Mouse (Mus musculus) ovary, adult 10 weeks (tissue): Measurements from ENCODE around the gene Ssxb8. TPM values are rescaled to one million over a fixed set of nuclear protein-coding genes. Genes with fewer than 3 reads are reported as not detected.

Experiments used
- polyA plus RNA-seq: library from polyadenylated mRNA; stranded (reverse); fragments of 350-450 nt; fragmentation: Illumina TruSeq; extraction: RNeasy Lipid Tissue Mini Kit (QIAGEN cat#74804); gene quantifications from one replicate; pipeline ENCODE4 v1.2.3, GENCODE M21; 2014

Gene Ssxb8
- polyA plus RNA-seq: not detected

DNA sequence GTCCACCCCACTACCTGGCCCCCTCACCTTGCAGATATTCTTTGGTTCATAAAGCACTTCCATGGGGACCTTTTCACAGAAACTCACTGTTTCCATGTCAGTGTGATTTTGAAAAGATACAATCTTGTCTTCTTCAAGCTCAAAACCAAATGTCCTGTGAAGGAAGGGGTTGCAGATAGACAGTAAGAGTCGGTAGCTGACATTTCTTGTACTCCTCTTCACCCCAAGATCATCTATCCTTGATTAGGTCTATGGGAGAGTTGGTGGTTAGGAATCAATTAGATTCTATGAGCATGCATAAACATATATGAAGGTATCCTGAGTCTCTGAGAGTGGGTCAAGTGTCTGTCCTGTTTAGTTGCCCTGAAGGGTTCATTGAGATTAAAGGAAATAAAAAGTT, at the start of gene Ssxb8:
Gene Ssxb8, minus strand, starts transcription at position 101 of the 400 bp plus-strand sequence.

Other genes with a start within 250 kb of the Ssxb8 start
- gene Ssxb2, start 229.1 kb downstream of the Ssxb8 start, polyA plus RNA-seq: not detected
- gene Gm14459, start 165.9 kb downstream of the Ssxb8 start, polyA plus RNA-seq: not detected
- not detected for gene Ssxb6, start 142.6 kb downstream of the Ssxb8 start, polyA plus RNA-seq
- gene Ssxb3, start 99.0 kb downstream of the Ssxb8 start, polyA plus RNA-seq: not detected
- not detected for gene Ssx9, start 57.6 kb upstream of the Ssxb8 start, polyA plus RNA-seq
- gene Ssxb5, start 112.8 kb upstream of the Ssxb8 start, polyA plus RNA-seq: not detected
- gene Gm6592, start 153.2 kb upstream of the Ssxb8 start, polyA plus RNA-seq: not detected
- gene Gm5751, start 183.4 kb upstream of the Ssxb8 start, polyA plus RNA-seq: not detected
- 27.7 TPM for gene B630019K06Rik, start 201.5 kb upstream of the Ssxb8 start, polyA plus RNA-seq